Mouse (Mus musculus): ENCODE results near the gene 1700056E22Rik. TPM values are rescaled to one million over a fixed set of nuclear protein-coding genes. Genes with fewer than 3 reads are reported as not detected.

Gene 1700056E22Rik
- polyA plus RNA-seq, 1 experiment, result 0.51 TPM

DNA sequence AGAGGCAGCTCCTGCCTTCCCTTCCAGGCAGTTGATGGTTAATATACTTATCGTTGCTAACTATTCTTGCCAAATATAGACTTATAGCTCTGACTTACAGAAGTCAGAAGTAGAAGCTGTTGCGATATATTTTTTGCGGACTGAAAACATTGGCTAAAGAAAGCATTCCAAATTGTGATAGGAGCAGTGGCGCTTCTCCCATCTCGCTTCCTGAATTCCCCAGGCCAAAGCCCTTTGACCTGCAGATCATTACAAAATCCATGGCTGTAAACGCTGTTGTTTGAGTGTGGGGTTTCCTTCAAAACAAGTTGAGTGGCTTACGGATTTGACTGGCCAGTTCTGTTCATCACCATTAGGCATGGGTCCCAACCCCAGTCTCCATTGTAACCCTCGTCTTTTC, 24.1 kb upstream of the 1700056E22Rik start:
- TF ChIP-seq POLR2A (IDR thresholded peaks at IDR 0.05; ENCODE audit: borderline replicate concordance, insufficient read depth, low read length), result no peak
- Histone ChIP-seq H3K27ac (ENCODE audit: insufficient read depth, low read length) (no peak overlapping the region), H3K27me3 (ENCODE audit: control insufficient read depth, insufficient read depth, low read length) (no peaks in the 10 kb centered on the region), H3K4me3 (replicated peaks; ENCODE audit: insufficient read depth, low read depth, low read length) (no peak overlapping the region), H3K4me1 (ENCODE audit: control insufficient read depth, insufficient read depth, low read length) (peaks cover 6% of the 10 kb centered on the region)
- DNase-seq, result no peak
- WGBS, result 87% methylated on average over 8 of the region's 8 CpGs

DNA sequence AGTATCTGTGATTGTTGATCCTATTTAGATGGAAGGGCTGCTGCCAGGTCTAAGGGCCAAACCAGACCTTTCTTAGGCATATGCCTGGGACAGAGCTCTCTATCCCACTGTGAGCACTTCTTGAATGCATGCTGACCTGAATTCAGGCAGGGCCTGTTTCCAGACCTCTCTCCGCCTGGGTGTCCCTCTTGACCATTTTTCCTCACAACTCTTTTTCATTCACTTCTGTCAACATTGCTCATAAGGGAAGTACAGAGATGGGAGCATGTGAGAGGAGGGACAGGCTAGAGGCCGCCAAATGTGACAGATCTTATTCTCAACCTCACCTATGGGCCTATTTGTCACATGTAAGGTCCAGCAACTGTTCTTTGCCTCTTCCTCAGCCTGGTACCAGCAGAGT, 20.1 kb upstream of the 1700056E22Rik start:
- peak in 1 of 2 experiments; percentile 43 for DNase-seq
- TF ChIP-seq CTCF (IDR thresholded peaks at IDR 0.05; ENCODE audit: borderline replicate concordance, insufficient read depth, low read depth, low read length) (no peak), POLR2A (IDR thresholded peaks at IDR 0.05; ENCODE audit: borderline replicate concordance, insufficient read depth, low read length) (no peak)
- Histone ChIP-seq H3K27me3 (ENCODE audit: control insufficient read depth, insufficient read depth, low read length) (no peaks in the 10 kb centered on the region), H3K4me3 (replicated peaks; ENCODE audit: insufficient read depth, low read depth, low read length) (no peak overlapping the region), H3K27ac (ENCODE audit: insufficient read depth, low read length) (peak overlapping the region; percentile 50; the same call in 1 of the 2 replicates), H3K4me1 (ENCODE audit: control insufficient read depth, insufficient read depth, low read length) (peaks cover 13% of the 10 kb centered on the region)
- WGBS, result 47% methylated on average over 2 of the region's 2 CpGs

DNA sequence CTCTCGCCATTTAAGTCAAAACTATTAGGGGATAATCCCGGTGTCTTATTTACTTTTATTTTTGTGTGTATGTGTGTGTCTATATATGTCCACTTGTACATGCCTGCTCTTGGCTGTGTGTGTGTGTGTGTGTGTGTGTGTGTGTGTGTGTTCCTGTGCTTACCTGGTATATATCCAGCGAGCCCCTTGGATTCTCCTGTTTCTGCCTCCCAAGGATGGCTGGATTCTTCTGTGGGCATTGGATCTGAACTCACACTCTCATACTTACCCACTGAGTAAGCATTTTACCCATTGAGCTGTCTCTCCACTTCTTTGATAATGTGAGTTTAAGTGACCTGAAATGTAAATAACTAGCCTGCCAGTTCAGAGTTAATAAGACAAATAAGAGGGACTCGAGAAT, 19.6 kb upstream of the 1700056E22Rik start:
- Histone ChIP-seq H3K4me1 (ENCODE audit: control insufficient read depth, insufficient read depth, low read length) (peaks cover 13% of the 10 kb centered on the region), H3K4me3 (replicated peaks; ENCODE audit: insufficient read depth, low read depth, low read length) (no peak overlapping the region), H3K27ac (ENCODE audit: insufficient read depth, low read length) (peak overlapping the region; percentile 50; the same call in 1 of the 2 replicates), H3K27me3 (ENCODE audit: control insufficient read depth, insufficient read depth, low read length) (no peaks in the 10 kb centered on the region)
- no peak for TF ChIP-seq CTCF (IDR thresholded peaks at IDR 0.05; ENCODE audit: borderline replicate concordance, insufficient read depth, low read depth, low read length)
- TF ChIP-seq POLR2A (IDR thresholded peaks at IDR 0.05; ENCODE audit: borderline replicate concordance, insufficient read depth, low read length), result no peak
- DNase-seq, result no peak
- 89% methylated on average over 4 of the region's 4 CpGs for WGBS

DNA sequence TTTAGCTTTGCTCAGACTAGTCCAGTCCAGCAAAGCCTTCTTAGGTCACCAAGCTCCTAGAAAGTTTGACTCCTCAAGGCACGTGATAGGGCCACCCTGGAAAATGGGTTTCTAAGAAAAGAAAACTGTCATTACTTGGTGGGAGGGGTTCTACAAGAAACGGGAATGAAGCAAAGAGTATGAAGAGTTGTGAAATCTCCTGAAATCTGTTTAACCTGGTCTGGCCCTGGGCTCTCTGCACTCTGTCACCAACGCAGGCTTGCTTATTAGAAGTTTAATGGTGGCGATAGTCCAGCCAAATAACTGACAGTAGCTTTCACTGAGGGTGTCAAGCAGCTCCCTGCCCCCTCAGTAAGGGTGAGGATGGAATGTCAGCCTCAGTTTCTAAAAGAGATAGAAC, 19.0 kb upstream of the 1700056E22Rik start:
- TF ChIP-seq POLR2A (IDR thresholded peaks at IDR 0.05; ENCODE audit: borderline replicate concordance, insufficient read depth, low read length), result no peak
- no peak for TF ChIP-seq CTCF (IDR thresholded peaks at IDR 0.05; ENCODE audit: borderline replicate concordance, insufficient read depth, low read depth, low read length)
- DNase-seq, result no peak
- Histone ChIP-seq H3K27me3 (ENCODE audit: control insufficient read depth, insufficient read depth, low read length) (no peaks in the 10 kb centered on the region), H3K4me3 (replicated peaks; ENCODE audit: insufficient read depth, low read depth, low read length) (no peak overlapping the region), H3K27ac (ENCODE audit: insufficient read depth, low read length) (no peak overlapping the region), H3K4me1 (ENCODE audit: control insufficient read depth, insufficient read depth, low read length) (peaks cover 13% of the 10 kb centered on the region)
- whole genome bisulfite sequencing, result 88% methylated on average over 4 of the region's 4 CpGs

DNA sequence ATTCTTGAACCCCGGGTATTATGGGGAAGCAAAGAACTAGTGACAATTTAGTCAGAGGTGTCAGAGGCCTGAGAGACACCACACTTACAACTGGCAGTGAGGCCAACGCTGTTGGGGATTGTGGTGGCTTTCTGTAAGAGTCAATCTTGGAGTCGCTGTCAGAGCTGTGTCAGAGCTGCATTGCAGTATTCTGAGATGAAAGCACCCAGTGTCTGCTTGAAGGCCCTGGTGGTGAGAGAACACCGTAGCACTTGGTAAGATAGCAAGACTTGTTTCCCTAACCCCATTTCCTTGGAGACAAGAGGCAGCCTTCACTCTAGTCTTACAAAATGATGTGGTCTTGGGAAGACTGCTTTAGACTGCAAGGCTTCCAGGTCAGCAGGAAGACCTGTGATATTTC, 18.2 kb upstream of the 1700056E22Rik start:
- H3K4me3 ChIP-seq (replicated peaks; ENCODE audit: insufficient read depth, low read depth, low read length), result no peak overlapping the region
- WGBS, result 82% methylated on average over 4 of the region's 4 CpGs
- peak overlapping the region; percentile 31; the same call in 1 of the 2 replicates for H3K27ac ChIP-seq (ENCODE audit: insufficient read depth, low read length)
- no peak for DNase-seq
- H3K27me3 ChIP-seq (ENCODE audit: control insufficient read depth, insufficient read depth, low read length), result no peaks in the 10 kb centered on the region
- peaks cover 13% of the 10 kb centered on the region for H3K4me1 ChIP-seq (ENCODE audit: control insufficient read depth, insufficient read depth, low read length)
- TF ChIP-seq POLR2A (IDR thresholded peaks at IDR 0.05; ENCODE audit: borderline replicate concordance, insufficient read depth, low read length) (no peak), CTCF (IDR thresholded peaks at IDR 0.05; ENCODE audit: borderline replicate concordance, insufficient read depth, low read depth, low read length) (no peak)

DNA sequence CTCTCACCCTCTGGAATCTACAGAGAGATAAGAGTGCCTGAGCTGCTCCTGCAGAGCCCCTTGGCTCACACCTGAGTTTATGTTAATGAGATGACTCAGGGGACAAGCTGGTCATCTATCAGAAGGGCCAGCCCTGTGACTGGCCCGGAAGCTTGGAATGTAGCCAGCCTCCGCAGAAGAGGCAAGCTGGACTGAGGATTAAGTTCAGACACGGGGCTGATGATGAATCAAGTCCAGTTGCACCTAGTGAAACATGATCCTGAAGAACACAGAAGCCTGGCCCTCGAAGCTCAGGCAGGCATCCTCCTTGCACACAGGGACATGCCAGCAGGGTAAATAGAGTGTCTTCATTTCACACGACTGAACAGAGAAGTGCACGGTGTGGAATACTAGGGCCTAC, 17.7 kb upstream of the 1700056E22Rik start:
- DNase-seq, result peak; percentile 67 to 83
- 4% methylated on average over 6 of the region's 6 CpGs for WGBS
- no peak for TF ChIP-seq POLR2A (IDR thresholded peaks at IDR 0.05; ENCODE audit: borderline replicate concordance, insufficient read depth, low read length)
- TF ChIP-seq CTCF (IDR thresholded peaks at IDR 0.05; ENCODE audit: borderline replicate concordance, insufficient read depth, low read depth, low read length), result no peak
- Histone ChIP-seq H3K4me1 (ENCODE audit: control insufficient read depth, insufficient read depth, low read length) (peaks cover 13% of the 10 kb centered on the region), H3K27ac (ENCODE audit: insufficient read depth, low read length) (peak overlapping the region; percentile 31; the same call in 1 of the 2 replicates), H3K4me3 (replicated peaks; ENCODE audit: insufficient read depth, low read depth, low read length) (no peak overlapping the region), H3K27me3 (ENCODE audit: control insufficient read depth, insufficient read depth, low read length) (no peaks in the 10 kb centered on the region)

DNA sequence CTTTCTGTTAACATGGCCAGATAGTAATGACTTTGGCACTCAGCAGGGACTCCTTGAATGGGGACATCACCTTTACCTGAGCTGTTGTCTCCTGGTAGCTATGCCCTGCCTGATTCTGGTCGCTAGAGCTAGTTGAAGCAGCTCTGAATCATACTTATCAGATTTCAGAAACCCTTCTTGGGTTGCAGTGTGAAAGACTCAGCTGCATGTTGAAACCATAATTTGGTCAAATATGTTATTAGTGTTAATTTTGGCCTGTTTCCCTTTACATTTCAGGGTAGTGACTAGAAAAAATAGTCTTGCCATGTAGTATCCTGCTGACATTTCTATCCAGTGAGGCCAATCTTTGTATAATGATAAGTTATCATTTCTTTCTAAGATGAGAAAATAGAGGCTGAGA, 17.2 kb upstream of the 1700056E22Rik start:
- Histone ChIP-seq H3K27ac (ENCODE audit: insufficient read depth, low read length) (no peak overlapping the region), H3K4me3 (replicated peaks; ENCODE audit: insufficient read depth, low read depth, low read length) (no peak overlapping the region), H3K4me1 (ENCODE audit: control insufficient read depth, insufficient read depth, low read length) (peaks cover 13% of the 10 kb centered on the region), H3K27me3 (ENCODE audit: control insufficient read depth, insufficient read depth, low read length) (no peaks in the 10 kb centered on the region)
- WGBS, result 85% methylated on average over 1 of the region's 1 CpGs
- DNase-seq, result no peak
- TF ChIP-seq POLR2A (IDR thresholded peaks at IDR 0.05; ENCODE audit: borderline replicate concordance, insufficient read depth, low read length) (no peak), CTCF (IDR thresholded peaks at IDR 0.05; ENCODE audit: borderline replicate concordance, insufficient read depth, low read depth, low read length) (no peak)

DNA sequence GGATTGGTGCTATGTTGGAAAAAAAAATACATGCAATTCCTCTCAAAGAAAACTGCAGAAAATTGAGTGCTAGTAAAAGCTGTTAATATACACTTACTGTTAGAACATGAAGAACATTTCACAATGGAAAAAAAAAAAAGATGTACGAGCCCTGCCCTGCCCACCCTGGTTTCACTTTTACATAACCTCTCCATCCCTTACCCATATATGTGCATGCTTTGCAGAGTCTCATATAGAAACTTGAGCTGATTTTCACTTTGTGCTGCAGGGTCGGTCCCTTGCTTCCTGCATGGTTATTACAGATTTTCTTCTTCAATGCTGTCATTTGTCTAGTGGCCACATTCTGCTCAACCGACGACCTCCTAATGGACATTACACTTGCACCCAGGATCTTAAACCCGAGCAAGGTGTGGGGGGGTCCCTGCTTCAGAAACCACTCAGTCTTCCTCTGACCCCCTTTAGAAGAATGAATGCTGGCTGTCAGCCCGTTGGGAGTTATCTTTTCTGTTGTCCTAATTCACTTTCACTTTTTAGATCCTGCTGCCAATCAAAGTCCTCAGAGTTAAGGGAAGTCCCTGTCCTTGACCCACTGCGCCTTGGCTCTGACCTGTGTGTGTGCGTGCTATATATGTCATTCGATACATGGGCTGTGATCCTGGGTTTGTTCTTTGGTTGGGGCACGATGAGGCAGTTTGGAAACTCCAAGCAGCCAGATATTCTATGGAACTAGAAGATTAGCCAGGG, 14.7 kb upstream of the 1700056E22Rik start:
- peaks cover 7% of the 10 kb centered on the region; the same call in 1 of the 2 replicates for H3K4me1 ChIP-seq (ENCODE audit: control insufficient read depth, insufficient read depth, low read length)
- H3K27me3 ChIP-seq (ENCODE audit: control insufficient read depth, insufficient read depth, low read length), result no peaks in the 10 kb centered on the region
- no peak overlapping the region for H3K4me3 ChIP-seq (replicated peaks; ENCODE audit: insufficient read depth, low read depth, low read length)
- DNase-seq, result no peak
- no peak for TF ChIP-seq POLR2A (IDR thresholded peaks at IDR 0.05; ENCODE audit: borderline replicate concordance, insufficient read depth, low read length)
- no peak for TF ChIP-seq CTCF (IDR thresholded peaks at IDR 0.05; ENCODE audit: borderline replicate concordance, insufficient read depth, low read depth, low read length)
- no peak overlapping the region for H3K27ac ChIP-seq (ENCODE audit: insufficient read depth, low read length)
- WGBS, result 86% methylated on average over 10 of the region's 10 CpGs
